Mouse (Mus musculus) midbrain, embryonic 16.5 days (tissue): ENCODE measurements at regions not wholly inside any gene's neighbourhood (a gene's known extent, or its start where the extent isn't known, plus 50 kb on each side); places are given as distances from the start of the nearest gene placed in this dataset.

Experiments used
- ATAC-seq: fragments of 200-750 bp; cut with Nextera tagmentation; 2 replicates; pipeline ENCODE4 v1.8.0; 2017; ENCODE audit warnings: moderate TSS enrichment
- H3K27ac ChIP-seq: fragments of 300-500 bp; sonication (generic); 2 replicates; pipeline ENCODE4 v1.5.1; 2014; ENCODE audit warnings: mild to moderate bottlenecking, low read length, mixed read lengths
- H3K27me3 ChIP-seq: fragments of 300-500 bp; sonication (generic); 2 replicates; pipeline ENCODE4 v1.6.1; 2014; ENCODE audit warnings: low read depth, low read length, mixed read lengths; ENCODE audit not compliant: control insufficient read depth, insufficient read depth
- H3K36me3 ChIP-seq: fragments of 300-500 bp; sonication (generic); 2 replicates; pipeline ENCODE4 v1.6.1; 2014; ENCODE audit warnings: mild to moderate bottlenecking, low read length, moderate library complexity, mixed read lengths; ENCODE audit not compliant: control insufficient read depth, insufficient read depth
- H3K4me1 ChIP-seq: fragments of 300-500 bp; sonication (generic); 2 replicates; pipeline ENCODE4 v1.6.1; 2014; ENCODE audit warnings: mild to moderate bottlenecking, low read length, mixed read lengths; ENCODE audit not compliant: control insufficient read depth, insufficient read depth
- H3K4me2 ChIP-seq: fragments of 300-500 bp; sonication (generic); 2 replicates; pipeline ENCODE4 v1.6.1; 2014; ENCODE audit warnings: mild to moderate bottlenecking, low read length, mixed read lengths
- H3K4me3 ChIP-seq: fragments of 300-500 bp; sonication (generic); 2 replicates; pipeline ENCODE4 v1.5.1; 2014; ENCODE audit warnings: low read depth, mild to moderate bottlenecking, low read length, moderate library complexity, mixed read lengths
- H3K9ac ChIP-seq: fragments of 300-500 bp; sonication (generic); 2 replicates; pipeline ENCODE4 v1.6.1; 2014; ENCODE audit warnings: low read depth, low read length, mixed read lengths
- H3K9me3 ChIP-seq: fragments of 300-500 bp; sonication (generic); replicated peaks from 2 replicates; pipeline ENCODE4 v1.6.1; 2014; ENCODE audit warnings: mild to moderate bottlenecking, low read length, mixed read lengths; ENCODE audit not compliant: control insufficient read depth, poor library complexity, severe bottlenecking
- WGBS: fragments of 180-500 bp; shearing (Covaris S2); extraction: QIAGEN DNeasy Blood & Tissue Kit; methylation state at CpG from one replicate; pipeline ENCODE4 v1.1.7; 2014; 5-methylcytosine and 5-hydroxymethylcytosine counted together

DNA sequence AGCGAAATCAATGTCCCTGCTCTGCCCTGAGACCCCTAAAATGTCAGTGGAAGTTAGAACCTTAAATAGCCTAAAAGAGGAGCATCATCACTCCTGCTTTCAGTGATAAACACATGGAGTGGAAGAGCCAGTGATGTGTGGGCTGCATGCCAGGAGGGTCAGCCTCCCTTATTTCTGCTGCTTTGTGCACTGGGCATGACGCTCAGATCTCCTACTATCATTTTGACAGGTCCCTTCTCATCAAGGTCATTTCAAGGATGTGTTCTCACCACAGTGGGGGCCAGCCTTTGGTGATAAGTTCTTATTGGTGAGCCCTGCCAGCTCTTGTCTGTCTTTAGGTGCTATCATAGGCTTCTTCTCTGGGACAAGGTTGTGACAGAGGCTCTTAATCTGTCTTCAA lies 215.5 kb upstream of the Dynlrb2 start:
- H3K4me3 ChIP-seq = no peak overlapping the region
- no peak overlapping the region for H3K9ac ChIP-seq
- no peak for ATAC-seq
- 83% methylated on average over 2 of the region's 2 CpGs for WGBS
- no peaks in the 10 kb centered on the region for H3K36me3 ChIP-seq
- no peaks in the 10 kb centered on the region for H3K27me3 ChIP-seq
- H3K4me1 ChIP-seq = no peaks in the 10 kb centered on the region
- no peak overlapping the region for H3K4me2 ChIP-seq
- H3K27ac ChIP-seq = no peak overlapping the region
- no peaks in the 10 kb centered on the region for H3K9me3 ChIP-seq

DNA sequence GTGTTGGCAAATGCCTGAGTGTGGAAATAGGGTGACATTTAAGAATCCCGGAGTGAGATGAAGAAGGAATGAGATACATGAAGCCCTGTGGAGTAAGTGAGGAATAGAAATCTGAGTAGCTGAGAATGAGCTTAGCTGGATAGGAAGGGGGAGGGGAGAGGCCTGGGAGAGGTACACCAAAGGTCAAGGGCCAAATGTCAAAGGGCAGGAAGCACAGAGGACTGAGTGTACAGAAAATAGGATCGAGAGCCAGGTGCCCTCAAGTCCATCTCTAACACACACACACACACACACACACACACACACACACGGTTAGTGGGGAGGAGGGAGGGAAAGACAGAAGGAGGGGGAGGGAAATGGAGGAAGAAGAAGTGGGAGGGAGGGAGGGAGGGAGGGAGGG lies 220.8 kb upstream of the Dynlrb2 start:
- Histone ChIP-seq H3K4me1 (no peaks in the 10 kb centered on the region), H3K27ac (no peak overlapping the region), H3K4me3 (no peak overlapping the region), H3K9ac (no peak overlapping the region), H3K9me3 (no peaks in the 10 kb centered on the region), H3K4me2 (no peak overlapping the region), H3K36me3 (no peaks in the 10 kb centered on the region), H3K27me3 (no peaks in the 10 kb centered on the region)
- no peak for ATAC-seq
- 70% methylated on average over 2 of the region's 3 CpGs for WGBS

DNA sequence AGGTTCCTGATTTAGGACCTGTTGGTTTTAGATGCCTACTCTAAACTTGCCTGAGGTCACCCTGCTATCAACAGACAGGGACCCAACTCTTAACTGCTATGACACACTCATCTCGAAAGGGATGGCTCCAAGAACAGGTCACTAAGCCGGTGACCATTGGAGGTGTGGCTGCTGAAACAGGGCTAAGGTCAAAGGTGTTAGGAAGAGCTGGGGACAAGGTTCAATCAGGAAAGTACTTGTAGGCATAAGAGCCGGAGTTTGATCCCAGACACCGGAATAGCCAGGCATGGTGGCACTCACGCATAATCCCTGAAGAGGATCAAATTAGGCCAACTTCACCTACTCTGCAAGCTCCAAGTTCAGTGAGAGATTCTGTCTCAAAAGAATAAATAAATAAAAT lies 222.4 kb upstream of the Dynlrb2 start:
- Histone ChIP-seq H3K4me2 (no peak overlapping the region), H3K4me3 (no peak overlapping the region), H3K9ac (no peak overlapping the region), H3K27me3 (no peaks in the 10 kb centered on the region), H3K9me3 (no peaks in the 10 kb centered on the region), H3K27ac (no peak overlapping the region), H3K4me1 (no peaks in the 10 kb centered on the region), H3K36me3 (no peaks in the 10 kb centered on the region)
- no peak for ATAC-seq
- 93% methylated on average over 5 of the region's 5 CpGs for WGBS

DNA sequence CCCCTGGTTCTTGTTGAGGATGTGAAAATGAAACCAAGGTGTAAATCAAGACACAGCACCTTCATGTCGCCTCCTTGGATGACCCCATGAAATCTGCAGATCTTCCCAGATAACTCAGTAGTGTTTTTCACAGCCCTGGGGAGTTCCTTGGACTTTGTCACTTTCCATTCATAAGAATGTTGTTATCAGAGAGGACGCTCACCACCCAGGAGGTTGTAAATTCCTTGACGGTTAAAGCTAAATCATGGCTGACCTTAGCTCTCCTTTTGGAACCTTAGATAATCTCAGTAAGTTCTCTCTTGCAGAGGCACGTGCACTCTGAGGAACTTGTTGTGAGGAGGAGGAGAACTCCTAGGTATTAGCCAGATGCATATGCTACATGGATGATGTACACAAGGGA lies 229.8 kb upstream of the Dynlrb2 start:
- Histone ChIP-seq H3K4me2 (no peak overlapping the region), H3K9ac (no peak overlapping the region), H3K27me3 (no peaks in the 10 kb centered on the region), H3K36me3 (no peaks in the 10 kb centered on the region), H3K4me1 (no peaks in the 10 kb centered on the region), H3K4me3 (no peak overlapping the region), H3K27ac (no peak overlapping the region), H3K9me3 (no peaks in the 10 kb centered on the region)
- ATAC-seq = no peak
- 92% methylated on average over 4 of the region's 4 CpGs for WGBS

DNA sequence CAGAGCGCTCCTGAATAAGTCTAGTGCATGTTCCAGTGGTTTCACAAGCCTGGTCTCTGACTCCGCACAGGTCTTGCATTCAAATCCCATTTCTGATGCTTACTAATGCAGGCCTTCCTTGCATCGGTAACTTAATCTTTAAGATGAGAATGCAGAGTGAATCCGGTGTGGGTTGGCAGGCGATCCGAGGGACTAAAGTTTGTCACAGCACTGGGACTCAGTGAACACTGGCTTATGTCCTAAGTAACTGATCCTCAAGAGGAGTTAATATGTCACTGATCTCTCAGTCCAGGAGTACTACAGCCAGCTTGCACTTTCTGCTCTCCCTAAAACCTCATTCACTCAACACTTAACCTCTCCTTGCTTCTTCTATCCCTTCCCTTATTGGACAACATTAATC lies 233.5 kb upstream of the Dynlrb2 start:
- Histone ChIP-seq H3K4me1 (no peaks in the 10 kb centered on the region), H3K9me3 (no peaks in the 10 kb centered on the region), H3K36me3 (no peaks in the 10 kb centered on the region), H3K9ac (no peak overlapping the region), H3K4me2 (no peak overlapping the region), H3K27me3 (no peaks in the 10 kb centered on the region), H3K27ac (no peak overlapping the region), H3K4me3 (no peak overlapping the region)
- WGBS = 86% methylated on average over 6 of the region's 6 CpGs
- ATAC-seq = no peak

DNA sequence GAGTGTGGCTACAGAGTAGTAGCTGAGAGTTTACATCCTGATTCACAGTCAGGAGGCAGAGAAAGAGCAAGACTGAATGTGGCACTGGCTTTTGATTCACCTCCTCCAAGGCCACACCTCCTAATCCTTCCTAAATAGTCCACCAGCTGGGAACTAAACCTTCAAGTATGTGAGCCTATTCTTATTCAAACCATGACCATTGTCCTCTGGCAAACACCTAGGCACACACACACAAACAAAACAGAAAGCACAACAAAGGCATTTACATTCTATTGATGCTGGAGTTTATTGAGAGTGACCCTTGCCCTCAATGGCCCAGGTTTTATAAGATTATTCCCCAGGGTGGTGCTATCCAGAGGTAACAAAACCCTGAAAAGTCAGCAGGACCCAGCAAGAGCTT lies 235.4 kb upstream of the Dynlrb2 start:
- Histone ChIP-seq H3K4me1 (no peaks in the 10 kb centered on the region), H3K27ac (no peak overlapping the region), H3K4me3 (no peak overlapping the region), H3K36me3 (no peaks in the 10 kb centered on the region), H3K9ac (no peak overlapping the region), H3K4me2 (no peak overlapping the region), H3K9me3 (no peaks in the 10 kb centered on the region), H3K27me3 (no peaks in the 10 kb centered on the region)
- ATAC-seq = no peak

DNA sequence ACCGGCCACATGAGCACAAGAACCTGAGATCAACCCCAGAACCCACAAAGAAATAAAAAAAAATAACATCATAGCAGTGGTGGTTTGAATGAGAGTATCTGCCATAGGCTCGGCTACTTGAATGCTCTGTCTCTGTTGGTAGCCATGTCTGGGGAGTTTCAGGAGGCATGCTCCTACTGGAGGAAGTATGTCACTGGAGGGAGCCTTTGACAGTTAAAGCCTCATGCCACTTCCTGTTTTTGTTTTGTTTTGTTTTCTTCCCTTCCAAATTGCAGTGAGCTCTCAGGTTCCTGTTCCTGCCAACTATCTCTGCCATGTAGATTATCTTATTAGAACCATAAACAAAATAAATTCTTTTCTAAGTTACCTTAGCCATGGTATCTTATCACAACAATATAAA lies 236.1 kb upstream of the Dynlrb2 start:
- Histone ChIP-seq H3K4me2 (no peak overlapping the region), H3K4me1 (no peaks in the 10 kb centered on the region), H3K27me3 (no peaks in the 10 kb centered on the region), H3K36me3 (no peaks in the 10 kb centered on the region), H3K9me3 (no peaks in the 10 kb centered on the region), H3K4me3 (no peak overlapping the region), H3K9ac (no peak overlapping the region), H3K27ac (no peak overlapping the region)
- no peak for ATAC-seq
- WGBS = 93% methylated on average over 2 of the region's 2 CpGs

DNA sequence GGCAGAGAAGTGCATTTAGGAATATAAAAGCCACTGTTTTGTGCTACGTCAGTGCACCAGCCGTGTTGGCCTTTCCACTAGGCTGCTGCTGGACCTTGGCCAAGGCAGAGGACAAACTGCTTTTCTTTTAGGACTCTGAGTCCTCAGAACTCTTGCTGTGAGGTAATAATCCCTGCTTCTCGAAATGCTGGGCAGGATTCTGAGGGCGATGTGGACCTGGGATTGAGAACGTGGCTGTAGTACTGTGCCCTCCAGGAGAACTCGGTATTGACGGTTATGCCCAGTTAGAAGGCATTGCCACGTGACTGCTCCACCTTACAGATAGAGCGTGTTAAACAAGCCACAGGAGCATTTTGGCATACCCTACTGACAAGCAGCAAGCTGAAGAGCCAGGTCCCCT lies 236.6 kb upstream of the Dynlrb2 start:
- Histone ChIP-seq H3K4me1 (no peaks in the 10 kb centered on the region), H3K4me3 (no peak overlapping the region), H3K9me3 (no peaks in the 10 kb centered on the region), H3K9ac (no peak overlapping the region), H3K36me3 (no peaks in the 10 kb centered on the region), H3K27ac (no peak overlapping the region), H3K27me3 (no peaks in the 10 kb centered on the region), H3K4me2 (no peak overlapping the region)
- 60% methylated on average over 9 of the region's 9 CpGs for WGBS
- no peak for ATAC-seq

DNA sequence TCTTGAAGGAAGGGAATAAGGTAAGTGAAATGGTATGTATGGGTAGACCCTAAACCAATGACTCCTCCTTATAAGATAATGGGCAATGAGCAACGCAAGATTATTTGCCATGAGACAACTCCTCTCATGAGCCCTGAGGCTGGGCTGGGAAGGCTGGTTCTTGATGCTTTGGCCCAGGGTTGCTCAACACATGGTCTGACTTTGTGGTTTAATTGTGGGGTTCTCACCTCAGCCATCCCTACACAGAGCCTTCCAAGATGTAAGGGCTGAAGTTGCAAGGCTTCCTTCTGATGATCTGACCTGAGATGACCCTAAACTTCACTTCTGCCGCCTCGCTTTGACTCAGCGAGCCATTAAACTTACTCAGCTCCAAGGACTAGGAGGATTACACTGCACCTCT lies 237.8 kb upstream of the Dynlrb2 start:
- whole genome bisulfite sequencing = 58% methylated on average over 4 of the region's 4 CpGs
- Histone ChIP-seq H3K36me3 (no peaks in the 10 kb centered on the region), H3K4me2 (no peak overlapping the region), H3K9me3 (no peaks in the 10 kb centered on the region), H3K9ac (no peak overlapping the region), H3K4me1 (no peaks in the 10 kb centered on the region), H3K4me3 (no peak overlapping the region), H3K27me3 (no peaks in the 10 kb centered on the region), H3K27ac (no peak overlapping the region)
- ATAC-seq = no peak

DNA sequence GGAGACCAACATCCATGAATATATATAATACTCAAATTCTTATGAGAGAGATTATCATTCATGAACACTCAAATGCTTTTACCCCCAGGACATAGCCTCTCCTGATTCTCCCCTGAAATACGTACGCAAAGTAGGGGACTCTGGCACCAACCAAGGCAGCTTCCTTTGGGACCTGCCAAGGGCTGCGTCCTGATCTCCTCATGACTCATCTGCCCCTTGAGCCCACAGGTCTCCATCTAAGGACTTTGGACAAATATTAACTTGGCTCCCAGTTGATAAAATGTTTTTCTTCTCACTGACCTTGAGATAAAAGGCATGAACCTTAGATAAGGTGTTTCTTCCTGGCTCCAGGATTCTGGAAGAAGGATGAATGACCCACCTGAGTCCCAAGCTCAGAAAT lies 239.2 kb upstream of the Dynlrb2 start:
- no peak overlapping the region for H3K4me2 ChIP-seq
- no peaks in the 10 kb centered on the region for H3K9me3 ChIP-seq
- no peak overlapping the region for H3K27ac ChIP-seq
- H3K27me3 ChIP-seq = no peaks in the 10 kb centered on the region
- H3K36me3 ChIP-seq = no peaks in the 10 kb centered on the region
- no peak for ATAC-seq
- no peak overlapping the region for H3K4me3 ChIP-seq
- WGBS = 89% methylated on average over 3 of the region's 3 CpGs
- no peaks in the 10 kb centered on the region for H3K4me1 ChIP-seq
- no peak overlapping the region for H3K9ac ChIP-seq
